16 mouse cellular contexts compared by ENCODE assay signal in genomic region chr3:84477498-84477897, GRCm38 (mm10). TPM values are rescaled to one million over a fixed set of nuclear protein-coding genes. Genes with fewer than 3 reads are reported as not detected.
DNase-seq lines count a peak whose midpoint lies in the region; ATAC-seq and TF ChIP-seq lines count a peak whose summit lies in the region.
"Had no signal": no experiment of that assay in that cellular context is flagged by ENCODE, and none has a peak within 500 bp of the region (broad histone marks: within the 10 kb centered on the region; RNA-seq: fewer than 3 reads in every experiment).

No protein-coding gene starts in this region.

- DNase-seq in CD4-positive, CD25-positive, alpha-beta regulatory T cell, adult 2 months (ENCODE audit: low read depth, low spot score), result peak; percentile 14
- DNase-seq in induced T-regulatory cell, adult 2 months (ENCODE audit: low read depth), result peak; percentile 31
- DNase-seq in gastrocnemius, postnatal 4 days (ENCODE audit: low spot score in 2 of 2), result no peak
- DNase-seq: cerebellum, adult 11-12 months; heart, adult 18-20 months; heart, postnatal 10 days; lung, postnatal 36 days had no signal

- no peak overlapping the region for H3K9ac ChIP-seq in heart, embryonic 13.5 days
- H3K9ac ChIP-seq in heart, embryonic 12.5 days, result no peak overlapping the region
- no peak overlapping the region for H3K9ac ChIP-seq in neural tube, embryonic 14.5 days (replicated peaks; ENCODE audit: low read depth, low read length)
- no peak overlapping the region for H3K9ac ChIP-seq in forebrain, embryonic 16.5 days (replicated peaks; ENCODE audit: low read depth, low read length)
- H3K9ac ChIP-seq in intestine, postnatal 0 days (ENCODE audit: low read depth, low read length), result no peak overlapping the region
- H3K9ac ChIP-seq: embryonic facial prominence, embryonic 12.5 days; forebrain, embryonic 12.5 days; kidney, embryonic 15.5 days; midbrain, embryonic 12.5 days had no signal

- H3K36me3 ChIP-seq in heart, embryonic 13.5 days, result no peaks in the 10 kb centered on the region
- no peaks in the 10 kb centered on the region for H3K36me3 ChIP-seq in heart, embryonic 12.5 days
- H3K36me3 ChIP-seq in neural tube, embryonic 14.5 days (ENCODE audit: control insufficient read depth, insufficient read depth, low read length), result no peaks in the 10 kb centered on the region
- no peaks in the 10 kb centered on the region for H3K36me3 ChIP-seq in forebrain, embryonic 16.5 days (ENCODE audit: control insufficient read depth, insufficient read depth)
- no peaks in the 10 kb centered on the region; the same call in 1 of the 2 replicates for H3K36me3 ChIP-seq in intestine, postnatal 0 days (ENCODE audit: control insufficient read depth, insufficient read depth)
- H3K36me3 ChIP-seq: embryonic facial prominence, embryonic 12.5 days; forebrain, embryonic 12.5 days; kidney, embryonic 15.5 days; midbrain, embryonic 12.5 days had no signal

- 83% methylated on average over 1 of the region's 1 CpGs for WGBS in heart, embryonic 13.5 days
- 76% methylated on average over 1 of the region's 1 CpGs for WGBS in heart, embryonic 12.5 days
- WGBS in neural tube, embryonic 14.5 days, result 97% methylated on average over 1 of the region's 1 CpGs
- WGBS in forebrain, embryonic 16.5 days, result 87% methylated on average over 1 of the region's 1 CpGs
- WGBS in intestine, postnatal 0 days, result 94% methylated on average over 1 of the region's 1 CpGs

- no peak overlapping the region for H3K27ac ChIP-seq in heart, embryonic 13.5 days (replicated peaks)
- H3K27ac ChIP-seq in heart, embryonic 12.5 days (ENCODE audit: poor library complexity, severe bottlenecking), result no peak overlapping the region
- H3K27ac ChIP-seq in neural tube, embryonic 14.5 days (ENCODE audit: low read depth, low read length), result no peak overlapping the region
- no peak overlapping the region for H3K27ac ChIP-seq in forebrain, embryonic 16.5 days (ENCODE audit: low read length)
- H3K27ac ChIP-seq in intestine, postnatal 0 days (ENCODE audit: low read depth, low read length), result no peak overlapping the region
- H3K27ac ChIP-seq: embryonic facial prominence, embryonic 12.5 days; forebrain, embryonic 12.5 days; kidney, embryonic 15.5 days; midbrain, embryonic 12.5 days had no signal

- ATAC-seq in heart, embryonic 13.5 days (ENCODE audit: extremely low read depth, insufficient number of reproducible peaks, low FRiP score, low TSS enrichment), result no peak
- no peak for ATAC-seq in heart, embryonic 12.5 days (ENCODE audit: insufficient number of reproducible peaks, low FRiP score)
- no peak for ATAC-seq in neural tube, embryonic 14.5 days (ENCODE audit: low read depth)
- ATAC-seq in forebrain, embryonic 16.5 days, result no peak
- no peak for ATAC-seq in intestine, postnatal 0 days

- peak overlapping the region; percentile 68 for H3K4me3 ChIP-seq in heart, embryonic 13.5 days
- H3K4me3 ChIP-seq in heart, embryonic 12.5 days, result no peak overlapping the region
- no peak overlapping the region for H3K4me3 ChIP-seq in neural tube, embryonic 14.5 days (ENCODE audit: low read depth, low read length)
- no peak overlapping the region for H3K4me3 ChIP-seq in forebrain, embryonic 16.5 days (replicated peaks; ENCODE audit: low read length)
- no peak overlapping the region for H3K4me3 ChIP-seq in intestine, postnatal 0 days (ENCODE audit: low read depth, low read length)
- H3K4me3 ChIP-seq: forebrain, embryonic 12.5 days; kidney, embryonic 15.5 days; midbrain, embryonic 12.5 days had no signal

- H3K4me2 ChIP-seq in heart, embryonic 13.5 days, result peak overlapping the region; percentile 89
- H3K4me2 ChIP-seq in heart, embryonic 12.5 days, result no peak overlapping the region; the same call in 1 of the 2 replicates
- H3K4me2 ChIP-seq in neural tube, embryonic 14.5 days (ENCODE audit: low read depth, low read length), result peak overlapping the region; percentile 97; the same call in 1 of the 2 replicates
- H3K4me2 ChIP-seq in forebrain, embryonic 16.5 days (ENCODE audit: low read length), result no peak overlapping the region
- no peak overlapping the region for H3K4me2 ChIP-seq in intestine, postnatal 0 days (replicated peaks; ENCODE audit: low read depth)
- H3K4me2 ChIP-seq: forebrain, embryonic 12.5 days had no signal

- TF ChIP-seq CTCF in intestine, postnatal 0 days (IDR thresholded peaks at IDR 0.05; ENCODE audit: low read depth), result no peak

- H3K4me1 ChIP-seq in heart, embryonic 13.5 days, result peaks cover 47% of the 10 kb centered on the region
- peaks cover 22% of the 10 kb centered on the region; the same call in 1 of the 2 replicates for H3K4me1 ChIP-seq in heart, embryonic 12.5 days (replicated peaks)
- peaks cover 5% of the 10 kb centered on the region; the same call in 1 of the 2 replicates for H3K4me1 ChIP-seq in neural tube, embryonic 14.5 days (ENCODE audit: control insufficient read depth, insufficient read depth, low read length)
- H3K4me1 ChIP-seq in forebrain, embryonic 16.5 days (replicated peaks; ENCODE audit: control insufficient read depth, insufficient read depth, low read length), result peaks cover 23% of the 10 kb centered on the region
- H3K4me1 ChIP-seq in intestine, postnatal 0 days (replicated peaks; ENCODE audit: control insufficient read depth, insufficient read depth, low read length), result peaks cover 4% of the 10 kb centered on the region; the same call in 1 of the 2 replicates

- H3K27me3 ChIP-seq in heart, embryonic 13.5 days (replicated peaks), result peaks cover 88% of the 10 kb centered on the region
- peaks cover 78% of the 10 kb centered on the region for H3K27me3 ChIP-seq in heart, embryonic 12.5 days (replicated peaks)
- no peaks in the 10 kb centered on the region; the same call in 1 of the 2 replicates for H3K27me3 ChIP-seq in neural tube, embryonic 14.5 days (ENCODE audit: control insufficient read depth, insufficient read depth, low read length)
- peaks cover 28% of the 10 kb centered on the region for H3K27me3 ChIP-seq in forebrain, embryonic 16.5 days (replicated peaks; ENCODE audit: control insufficient read depth, insufficient read depth, low read length)
- H3K27me3 ChIP-seq in intestine, postnatal 0 days (replicated peaks; ENCODE audit: control insufficient read depth, insufficient read depth, low read length), result peaks cover 4% of the 10 kb centered on the region; the same call in 1 of the 2 replicates

- H3K9me3 ChIP-seq in heart, embryonic 13.5 days, result no peaks in the 10 kb centered on the region
- H3K9me3 ChIP-seq in heart, embryonic 12.5 days (replicated peaks), result no peaks in the 10 kb centered on the region
- H3K9me3 ChIP-seq in neural tube, embryonic 14.5 days (ENCODE audit: control insufficient read depth, low read length), result no peaks in the 10 kb centered on the region
- H3K9me3 ChIP-seq in forebrain, embryonic 16.5 days (ENCODE audit: control insufficient read depth, low read length), result no peaks in the 10 kb centered on the region
- H3K9me3 ChIP-seq in intestine, postnatal 0 days (ENCODE audit: control insufficient read depth), result no peaks in the 10 kb centered on the region
- H3K9me3 ChIP-seq: embryonic facial prominence, embryonic 12.5 days; forebrain, embryonic 12.5 days; kidney, embryonic 15.5 days; midbrain, embryonic 12.5 days had no signal

RNA-seq across cellular contexts. Expression of gene Fhdc1, which starts 2.7 kb away (rescaled TPM):
- 1.7 and 2.2 TPM in 2 replicates for polyA plus RNA-seq in heart, embryonic 13.5 days (2015; fragmentation: Nextera tagmentation; extraction: Ambion mirVana)
- 4.4 TPM in 2 replicates for polyA plus RNA-seq in heart, embryonic 12.5 days (2016; fragmentation: Nextera tagmentation; extraction: Ambion mirVana)
- polyA plus RNA-seq in neural tube, embryonic 14.5 days (2014; fragmentation: Nextera tagmentation; extraction: Ambion mirVana), result 4.9 and 7.2 TPM in 2 replicates
- total RNA-seq in gastrocnemius, postnatal 4 days (2021), result 1 to 10 TPM; 3.3 to 4.5 TPM
- polyA plus RNA-seq in forebrain, embryonic 16.5 days (2015; fragmentation: Nextera tagmentation; extraction: Ambion mirVana), result 1.8 and 3.2 TPM in 2 replicates
- 9.8 and 10.8 TPM in 2 replicates for polyA plus RNA-seq in intestine, postnatal 0 days (2015; fragmentation: Nextera tagmentation; extraction: Ambion mirVana)

Comparison
In these comparisons a context has a peak if more than half of its experiments do, and no peak if none do; other contexts are left out.
1. H3K4me2 ChIP-seq: peak in heart, embryonic 13.5 days (single experiment) and neural tube, embryonic 14.5 days (single experiment); none in heart, embryonic 12.5 days (single experiment), forebrain, embryonic 16.5 days (single experiment) and intestine, postnatal 0 days (single experiment).
2. DNase-seq: peak in CD4-positive, CD25-positive, alpha-beta regulatory T cell, adult 2 months (single experiment) and induced T-regulatory cell, adult 2 months (single experiment); none in gastrocnemius, postnatal 4 days (0 of 2).